In the genomic region with DNA sequence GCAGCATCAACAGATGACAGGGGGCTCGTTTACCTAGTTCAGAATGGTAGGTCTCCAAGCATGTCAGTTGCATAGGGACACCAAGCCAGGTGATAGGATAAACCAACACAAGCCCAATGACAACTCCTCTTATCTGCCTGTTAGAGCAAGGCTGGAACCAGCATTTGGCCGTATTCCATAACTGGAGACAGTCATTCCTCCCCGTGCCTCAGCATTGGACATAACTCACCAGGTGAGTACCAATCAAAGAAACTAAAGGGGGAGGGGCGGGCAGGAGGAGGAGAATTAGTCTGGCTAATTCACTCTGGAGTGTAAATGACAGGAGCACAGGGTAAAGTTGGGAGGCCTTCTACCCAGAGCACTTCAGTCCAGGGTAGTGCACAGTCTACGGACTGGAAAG, we compare ENCODE assay signal across 10 mouse cellular contexts. TPM values are rescaled to one million over a fixed set of nuclear protein-coding genes. Genes with fewer than 3 reads are reported as not detected.
DNase-seq lines count a peak whose midpoint lies in the region; ATAC-seq and TF ChIP-seq lines count a peak whose summit lies in the region.
"Had no signal": no experiment of that assay in that cellular context is flagged by ENCODE, and none has a peak within 500 bp of the region (broad histone marks: within the 10 kb centered on the region; RNA-seq: fewer than 3 reads in every experiment).

No protein-coding gene starts in this region.

- no peaks in the 10 kb centered on the region for H3K9me3 ChIP-seq in heart, embryonic 13.5 days
- no peaks in the 10 kb centered on the region for H3K9me3 ChIP-seq in lung, postnatal 0 days (ENCODE audit: low read length)
- no peaks in the 10 kb centered on the region for H3K9me3 ChIP-seq in hindbrain, embryonic 11.5 days (ENCODE audit: control insufficient read depth, low read length)
- no peaks in the 10 kb centered on the region for H3K9me3 ChIP-seq in neural tube, embryonic 12.5 days

- ATAC-seq in heart, embryonic 13.5 days (ENCODE audit: extremely low read depth, insufficient number of reproducible peaks, low FRiP score, low TSS enrichment): no peak
- ATAC-seq in lung, postnatal 0 days: no peak
- no peak for ATAC-seq in hindbrain, embryonic 11.5 days (ENCODE audit: low FRiP score)
- no peak for ATAC-seq in neural tube, embryonic 12.5 days (ENCODE audit: low FRiP score, low read depth)
- no peak for ATAC-seq in cerebellum, adult (ENCODE audit: insufficient number of reproducible peaks, low FRiP score, low TSS enrichment)

- H3K36me3 ChIP-seq in heart, embryonic 13.5 days: peaks cover 12% of the 10 kb centered on the region; the same call in 1 of the 2 replicates
- no peaks in the 10 kb centered on the region for H3K36me3 ChIP-seq in lung, postnatal 0 days (ENCODE audit: insufficient read depth, low read length)
- H3K36me3 ChIP-seq in hindbrain, embryonic 11.5 days (ENCODE audit: control insufficient read depth, insufficient read depth, low read length): no peaks in the 10 kb centered on the region
- H3K36me3 ChIP-seq in neural tube, embryonic 12.5 days: peaks cover 13% of the 10 kb centered on the region; the same call in 1 of the 2 replicates

- DNase-seq in heart, adult 9 months (ENCODE audit: low spot score in 2 of 2): no peak
- DNase-seq in lung, postnatal 0 days (ENCODE audit: low spot score): no peak
- no peak for DNase-seq in lung, postnatal 10 days
- DNase-seq in hindbrain, embryonic 11.5 days (ENCODE audit: low spot score): no peak
- no peak for DNase-seq in left cerebral cortex, adult 9 months (ENCODE audit: low spot score in 2 of 2)
- DNase-seq: right cerebral cortex, postnatal 25 days; thymus, postnatal 14 days had no signal

- no peak for TF ChIP-seq EP300 in lung, postnatal 0 days (IDR thresholded peaks at IDR 0.05)

- 0 out of 2 replicates have a peak overlapping the region, but pooled peaks have one; percentile 60 for H3K9ac ChIP-seq in heart, embryonic 13.5 days
- H3K9ac ChIP-seq in lung, postnatal 0 days (replicated peaks; ENCODE audit: low read depth): no peak overlapping the region
- no peak overlapping the region for H3K9ac ChIP-seq in hindbrain, embryonic 11.5 days (ENCODE audit: low read depth, low read length)
- no peak overlapping the region for H3K9ac ChIP-seq in neural tube, embryonic 12.5 days

- no peak overlapping the region for H3K4me3 ChIP-seq in heart, embryonic 13.5 days
- no peak overlapping the region for H3K4me3 ChIP-seq in lung, postnatal 0 days (ENCODE audit: low read depth, low read length)
- no peak overlapping the region for H3K4me3 ChIP-seq in hindbrain, embryonic 11.5 days (ENCODE audit: low read depth, low read length)
- no peak overlapping the region for H3K4me3 ChIP-seq in neural tube, embryonic 12.5 days

- H3K4me1 ChIP-seq in heart, embryonic 13.5 days: peaks cover 98% of the 10 kb centered on the region
- H3K4me1 ChIP-seq in lung, postnatal 0 days (ENCODE audit: insufficient read depth, low read depth, low read length): peaks cover 74% of the 10 kb centered on the region
- peaks cover 77% of the 10 kb centered on the region for H3K4me1 ChIP-seq in hindbrain, embryonic 11.5 days (replicated peaks; ENCODE audit: control insufficient read depth, insufficient read depth, low read length)
- peaks cover 100% of the 10 kb centered on the region for H3K4me1 ChIP-seq in neural tube, embryonic 12.5 days

- peaks cover 7% of the 10 kb centered on the region; the same call in 1 of the 2 replicates for H3K27me3 ChIP-seq in heart, embryonic 13.5 days (replicated peaks)
- no peaks in the 10 kb centered on the region for H3K27me3 ChIP-seq in lung, postnatal 0 days (replicated peaks; ENCODE audit: insufficient read depth, low read length)
- H3K27me3 ChIP-seq in hindbrain, embryonic 11.5 days (ENCODE audit: control insufficient read depth, insufficient read depth, low read length): no peaks in the 10 kb centered on the region
- no peaks in the 10 kb centered on the region for H3K27me3 ChIP-seq in neural tube, embryonic 12.5 days (replicated peaks)

- no peak for TF ChIP-seq CTCF in lung, postnatal 0 days (IDR thresholded peaks at IDR 0.05)

- peak overlapping the region; percentile 88 for H3K27ac ChIP-seq in heart, embryonic 13.5 days (replicated peaks)
- peak overlapping the region; percentile 85 for H3K27ac ChIP-seq in lung, postnatal 0 days (ENCODE audit: low read length)
- 0 out of 2 replicates have a peak overlapping the region, but pooled peaks have one; percentile 33 for H3K27ac ChIP-seq in hindbrain, embryonic 11.5 days (ENCODE audit: low read depth, low read length)
- H3K27ac ChIP-seq in neural tube, embryonic 12.5 days: peak overlapping the region; percentile 68; the same call in 1 of the 2 replicates

- H3K4me2 ChIP-seq in heart, embryonic 13.5 days: peak overlapping the region; percentile 53
- no peak overlapping the region for H3K4me2 ChIP-seq in lung, postnatal 0 days (replicated peaks; ENCODE audit: low read depth, low read length)
- H3K4me2 ChIP-seq in hindbrain, embryonic 11.5 days (replicated peaks; ENCODE audit: low read depth, low read length): no peak overlapping the region
- H3K4me2 ChIP-seq in neural tube, embryonic 12.5 days (replicated peaks): peak overlapping the region; percentile 81

- WGBS in heart, embryonic 13.5 days: 57% methylated on average over 5 of the region's 5 CpGs
- 45% methylated on average over 5 of the region's 5 CpGs for WGBS in lung, postnatal 0 days
- WGBS in hindbrain, embryonic 11.5 days: 76% methylated on average over 5 of the region's 5 CpGs
- WGBS in neural tube, embryonic 12.5 days: 68% methylated on average over 5 of the region's 5 CpGs

RNA-seq across cellular contexts. Expression of gene Notch1, which starts 21.5 kb away (rescaled TPM):
- 11.4 and 12.1 TPM in 2 replicates for polyA plus RNA-seq in heart, embryonic 13.5 days (2015; fragmentation: Nextera tagmentation; extraction: Ambion mirVana)
- 11.8 and 14.7 TPM in 2 replicates for polyA plus RNA-seq in lung, postnatal 0 days (2015; fragmentation: Nextera tagmentation; extraction: Ambion mirVana)
- 48.9 and 66.8 TPM in 2 replicates for polyA plus RNA-seq in hindbrain, embryonic 11.5 days (2014; fragmentation: Nextera tagmentation; extraction: Ambion mirVana)
- 44.7 and 48.2 TPM in 2 replicates for polyA plus RNA-seq in neural tube, embryonic 12.5 days (2016; fragmentation: Nextera tagmentation; extraction: Ambion mirVana)

RNA-seq across cellular contexts. Expression of gene Sec16a, which starts 50.0 kb away (rescaled TPM):
- 12.8 and 13.8 TPM in 2 replicates for polyA plus RNA-seq in heart, embryonic 13.5 days (2015; fragmentation: Nextera tagmentation; extraction: Ambion mirVana)
- polyA plus RNA-seq in lung, postnatal 0 days (2015; fragmentation: Nextera tagmentation; extraction: Ambion mirVana): 10.2 and 13.1 TPM in 2 replicates
- 29.6 and 31.2 TPM in 2 replicates for polyA plus RNA-seq in hindbrain, embryonic 11.5 days (2014; fragmentation: Nextera tagmentation; extraction: Ambion mirVana)
- 26.0 and 26.3 TPM in 2 replicates for polyA plus RNA-seq in neural tube, embryonic 12.5 days (2016; fragmentation: Nextera tagmentation; extraction: Ambion mirVana)

Comparison
In these comparisons a context has a peak if more than half of its experiments do, and no peak if none do; other contexts are left out.
1. H3K27ac ChIP-seq: peak in every context shown above with its lines; median percentile 88 in heart, embryonic 13.5 days; 85 in lung, postnatal 0 days; 68 in neural tube, embryonic 12.5 days; 33 in hindbrain, embryonic 11.5 days.
2. H3K4me2 ChIP-seq: peak in heart, embryonic 13.5 days (single experiment) and neural tube, embryonic 12.5 days (single experiment); none in lung, postnatal 0 days (single experiment) and hindbrain, embryonic 11.5 days (single experiment).